Mouse (Mus musculus) ovary, postnatal 10 days (tissue): Measurements from ENCODE around the gene Prkcz.
A peak's percentile ranks its signal among the peaks of the same experiment; 100 is the strongest.

Source experiments
- DNase-seq: peaks from one replicate; pipeline ENCODE4 v3.0.0; 2022; ENCODE audit warnings: low spot score

The Prkcz gene

DNA sequence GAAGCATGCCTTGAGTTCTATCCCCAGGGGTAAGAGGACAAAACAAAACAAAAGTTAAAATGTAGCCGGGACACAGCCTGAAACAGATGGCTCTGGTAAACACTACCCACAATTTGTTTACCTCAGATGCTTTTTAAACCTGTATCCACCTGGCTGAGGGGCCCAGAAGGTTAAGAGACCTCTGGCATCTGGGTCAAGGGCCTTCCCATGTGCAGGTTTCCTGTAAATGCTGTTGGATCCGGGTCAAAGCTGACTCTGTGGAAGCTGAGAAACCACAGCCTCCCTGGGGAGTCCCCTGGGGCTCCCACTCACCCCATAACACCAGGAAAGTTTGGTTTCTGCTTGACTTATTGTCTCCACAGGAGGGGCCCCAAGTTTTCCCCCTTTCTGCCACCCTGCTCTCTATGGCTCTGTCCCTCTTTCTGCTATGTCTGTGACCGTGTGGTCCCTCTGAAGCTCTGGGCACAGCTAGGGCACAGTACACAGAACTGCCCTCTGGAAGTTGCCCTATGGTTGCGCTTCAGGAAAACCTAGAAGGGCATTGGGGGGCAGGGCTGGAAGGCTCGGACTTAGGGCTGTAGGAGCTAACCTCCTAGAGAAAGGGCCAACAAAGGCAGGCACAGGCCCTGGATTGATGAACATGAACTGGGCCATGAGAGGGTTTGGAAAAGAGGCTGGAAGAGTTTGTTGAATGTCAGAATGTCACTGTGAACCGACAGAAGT is 115.2 kb downstream of the Prkcz start:
- DNase-seq: no peak

GRCm38 (mm10) chr4:155243233-155243632 is 117.9 kb downstream of the Prkcz start:
- DNase-seq: no peak

DNA sequence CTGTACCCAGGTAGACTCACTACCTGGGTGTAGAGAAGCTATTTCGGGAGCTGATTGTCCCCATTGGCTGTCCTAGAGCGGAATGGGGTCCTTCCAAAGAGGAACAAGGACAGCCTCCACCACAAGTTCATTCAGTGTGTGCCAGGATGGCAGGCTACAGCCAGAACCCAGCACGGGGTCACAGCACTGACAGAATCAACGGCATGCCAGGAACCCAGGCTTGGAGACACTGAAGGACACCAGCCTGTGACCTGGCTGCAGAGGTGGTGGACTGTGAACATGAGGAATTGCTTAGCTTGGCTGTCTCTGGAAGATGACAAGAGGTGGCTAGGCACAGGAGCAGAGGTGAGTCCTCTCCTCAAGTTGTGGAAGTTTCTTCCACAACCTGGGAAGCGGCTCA is 118.9 kb downstream of the Prkcz start:
- DNase-seq: no peak

DNA sequence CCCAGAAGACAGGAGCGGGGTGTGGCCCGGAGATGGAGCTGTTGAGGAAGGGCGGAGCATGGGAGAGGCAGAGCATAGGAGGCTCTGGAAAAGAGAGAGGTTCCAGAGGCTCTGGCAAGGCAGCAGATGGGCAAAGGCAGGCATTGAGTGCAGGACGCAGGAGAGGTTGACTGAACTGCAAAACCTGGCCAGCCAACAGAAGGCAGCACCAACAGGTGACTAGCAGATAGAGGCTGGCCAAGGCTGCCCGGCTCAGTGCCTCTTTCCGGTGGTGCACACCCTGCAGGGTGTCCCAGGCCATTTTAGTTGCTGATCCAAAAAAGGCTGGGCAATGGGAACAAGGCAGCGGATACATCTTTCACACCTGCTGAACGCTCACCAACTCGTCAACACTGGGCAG is 119.4 kb downstream of the Prkcz start:
- no peak for DNase-seq

GRCm38 (mm10) chr4:155239494-155239893 is 121.7 kb downstream of the Prkcz start:
- no peak for DNase-seq

- no peak for DNase-seq
Measured at GRCm38 (mm10) chr4:155238276-155238675, 122.9 kb downstream of the Prkcz start.

- no peak for DNase-seq
Measured at GRCm38 (mm10) chr4:155236737-155237385, 124.3 kb downstream of the Prkcz start.

DNA sequence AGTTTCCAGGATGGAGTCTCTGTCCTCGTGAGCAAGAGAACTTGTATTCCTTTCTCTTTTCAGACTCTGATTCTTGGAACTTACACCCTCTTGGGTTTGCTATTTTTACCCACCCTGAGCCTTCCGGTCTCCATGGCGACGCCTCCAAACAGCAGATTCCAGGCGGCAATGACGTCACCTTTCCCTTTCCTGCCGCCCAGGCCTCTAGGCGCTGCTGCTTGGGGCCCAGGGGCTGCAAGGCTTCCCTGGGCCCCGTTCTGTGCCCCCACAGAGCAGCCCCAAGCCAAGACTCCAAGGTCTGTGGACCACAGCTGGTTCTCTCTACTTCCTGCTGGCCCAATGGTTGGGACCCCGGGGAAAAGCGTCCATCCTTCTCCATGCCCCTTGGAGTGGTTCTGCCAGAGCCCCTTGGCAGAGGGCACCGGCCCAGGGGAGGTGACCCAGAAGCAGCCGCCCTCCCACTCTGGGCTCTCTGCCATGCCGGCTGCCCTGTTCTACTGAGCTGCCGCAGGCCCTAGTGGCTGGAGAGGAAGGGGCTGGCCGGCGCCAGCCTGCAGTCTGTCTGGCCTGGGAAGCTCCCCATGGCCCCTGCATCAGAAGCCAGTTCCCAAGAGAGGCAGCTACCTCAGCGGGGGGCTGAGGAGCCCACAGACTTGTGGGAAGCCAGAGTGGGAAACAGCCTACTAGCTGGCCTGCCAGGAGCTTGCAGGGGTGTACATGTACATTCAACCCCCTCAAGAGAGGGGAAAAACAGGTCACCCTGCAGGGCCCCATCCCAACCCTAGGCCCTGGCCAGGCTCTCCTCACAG is 125.6 kb downstream of the Prkcz start:
- no peak for DNase-seq

DNA sequence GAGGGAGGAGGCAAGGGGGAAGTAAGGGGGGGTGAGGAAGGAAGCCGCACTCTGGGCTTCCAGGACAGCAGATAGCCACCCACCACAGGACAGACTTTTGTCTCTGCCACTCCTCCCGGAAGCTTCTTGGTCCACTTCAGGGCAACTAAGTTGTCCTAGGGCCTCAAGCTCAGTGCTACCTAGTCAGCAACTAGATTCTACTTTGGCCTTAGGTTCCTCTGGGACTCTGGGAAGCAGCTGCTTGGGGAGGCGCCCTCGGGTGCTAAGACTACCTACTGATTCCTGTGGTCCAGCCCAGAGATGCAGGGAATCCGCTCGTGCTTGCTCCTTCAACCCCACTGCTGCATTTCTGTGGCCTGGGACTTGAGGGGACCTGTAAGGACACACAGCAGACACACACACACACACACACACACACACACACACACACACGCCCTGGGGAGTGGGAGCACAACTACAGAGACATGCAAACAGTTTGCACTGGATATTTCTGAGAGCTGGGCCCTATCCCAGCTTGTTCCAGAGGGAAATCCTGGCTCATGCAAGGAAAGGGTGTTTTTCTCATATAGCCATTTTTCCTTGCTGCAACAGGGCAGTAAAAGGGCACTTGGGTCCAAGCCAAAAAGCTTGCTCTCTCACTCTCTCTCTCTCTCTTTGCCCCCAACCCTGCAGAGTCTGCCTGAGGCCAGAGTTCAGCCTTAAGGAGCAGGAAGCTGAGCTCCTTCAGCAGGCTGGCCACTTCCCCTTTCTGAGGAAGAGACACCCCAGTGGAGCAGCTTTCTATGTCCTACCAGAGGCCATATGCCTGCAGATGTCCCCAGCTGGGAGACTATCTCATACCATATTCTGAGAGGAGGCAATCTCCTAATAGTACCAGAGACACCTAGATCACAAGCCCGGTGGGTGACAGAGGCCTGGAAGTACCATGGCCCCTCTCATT is 126.5 kb downstream of the Prkcz start:
- DNase-seq: no peak

DNA sequence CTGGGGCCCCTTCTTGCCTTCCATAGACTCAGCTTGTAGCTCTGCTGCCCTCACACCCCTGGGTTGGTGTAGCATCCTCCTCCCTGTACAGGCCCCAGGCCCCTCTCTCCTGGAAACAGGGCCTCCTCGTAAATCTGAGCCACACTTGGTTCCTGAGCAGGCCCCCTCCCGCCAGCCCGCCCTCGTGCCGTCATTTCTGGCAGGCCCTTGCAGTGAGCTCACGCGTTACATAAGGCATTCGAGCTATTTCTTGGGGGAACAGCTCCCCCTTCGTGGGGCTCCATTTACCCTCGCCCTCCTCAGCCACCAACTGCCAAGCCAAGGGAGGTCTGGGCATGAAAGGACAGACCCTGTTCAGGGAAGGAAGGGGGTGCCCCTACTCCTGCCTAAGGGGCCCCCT is 127.3 kb downstream of the Prkcz start:
- DNase-seq: no peak

DNA sequence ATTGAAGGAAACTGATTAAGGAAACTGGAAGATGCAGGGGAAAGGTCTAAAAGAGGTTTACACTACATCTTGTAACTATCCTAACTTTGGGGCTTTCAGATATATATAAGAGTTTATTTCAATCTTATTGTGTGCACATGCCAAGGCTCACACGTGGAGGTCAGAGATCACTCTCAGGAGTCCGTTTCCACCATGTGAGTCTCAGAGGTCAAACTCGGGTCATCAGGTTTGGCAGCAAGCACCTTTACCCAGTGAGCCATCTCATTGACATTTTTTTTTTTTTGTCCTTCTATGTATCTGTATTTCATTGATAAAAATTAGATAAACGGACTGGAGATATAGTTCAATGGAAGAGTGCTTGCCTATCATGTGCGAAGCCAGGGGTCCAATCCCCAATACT is 132.7 kb downstream of the Prkcz start:
- no peak for DNase-seq

DNA sequence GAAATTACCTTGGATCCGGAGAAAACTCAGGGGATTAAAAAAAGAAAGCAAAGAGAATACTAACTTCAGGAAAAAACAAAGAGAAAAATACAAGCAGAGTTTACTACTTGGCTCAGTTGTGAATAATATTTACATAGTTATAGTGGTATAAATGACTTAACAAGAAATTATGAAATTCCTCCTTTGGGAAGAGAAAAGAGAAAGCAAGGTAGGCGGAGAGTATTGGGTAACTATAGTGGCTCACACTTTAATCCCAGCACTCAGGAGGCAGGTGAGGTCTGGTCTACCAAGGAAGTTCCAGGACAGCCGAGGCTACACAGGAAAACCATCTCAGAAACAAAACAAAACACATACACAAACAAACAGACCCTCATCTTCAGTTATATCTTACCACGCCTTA is 133.2 kb downstream of the Prkcz start:
- no peak for DNase-seq

- DNase-seq: no peak
Measured at GRCm38 (mm10) chr4:155225918-155226317, 135.2 kb downstream of the Prkcz start.

DNA sequence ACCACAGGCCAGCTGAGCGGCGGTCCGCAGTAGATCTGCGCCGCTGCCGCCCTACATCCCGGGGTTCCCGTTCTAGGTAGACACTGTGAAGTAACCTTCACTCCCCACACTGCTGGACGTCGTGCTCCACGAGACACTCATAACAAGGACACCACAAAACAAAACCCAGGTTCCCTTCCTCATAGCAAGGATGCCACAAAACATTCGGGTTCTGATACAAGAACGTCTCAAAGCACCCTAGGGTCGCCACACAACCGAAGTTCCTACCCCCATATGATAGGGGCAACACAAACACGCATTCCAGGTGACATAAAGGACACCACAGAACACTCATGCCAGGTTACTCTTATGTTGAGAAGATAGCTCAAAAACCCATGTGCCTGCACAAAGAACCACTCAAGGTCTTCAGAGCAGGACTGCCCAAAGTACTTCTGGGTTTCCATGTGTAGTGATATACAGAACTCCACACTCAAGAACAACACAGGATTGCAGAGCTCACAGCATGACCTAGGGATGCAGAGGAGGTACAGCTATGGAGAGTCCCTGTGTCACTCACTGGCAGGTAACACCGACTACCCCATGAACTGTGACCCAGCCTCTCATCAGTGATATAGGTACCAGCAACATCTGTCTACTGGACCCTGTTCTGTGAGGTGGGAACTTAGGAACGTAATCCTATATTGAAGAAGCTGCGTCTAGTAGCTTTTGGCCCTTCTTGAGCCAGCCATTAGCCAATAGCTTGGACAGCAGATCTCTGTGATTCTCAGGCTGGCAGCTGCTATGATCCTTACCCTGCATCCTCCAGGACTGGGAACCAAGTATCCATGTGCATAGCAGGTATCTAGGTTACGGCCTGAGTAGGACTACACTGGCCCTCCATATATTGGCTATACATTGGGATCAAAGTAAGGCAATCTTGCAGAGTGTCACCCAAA is 137.3 kb downstream of the Prkcz start:
- no peak for DNase-seq

DNA sequence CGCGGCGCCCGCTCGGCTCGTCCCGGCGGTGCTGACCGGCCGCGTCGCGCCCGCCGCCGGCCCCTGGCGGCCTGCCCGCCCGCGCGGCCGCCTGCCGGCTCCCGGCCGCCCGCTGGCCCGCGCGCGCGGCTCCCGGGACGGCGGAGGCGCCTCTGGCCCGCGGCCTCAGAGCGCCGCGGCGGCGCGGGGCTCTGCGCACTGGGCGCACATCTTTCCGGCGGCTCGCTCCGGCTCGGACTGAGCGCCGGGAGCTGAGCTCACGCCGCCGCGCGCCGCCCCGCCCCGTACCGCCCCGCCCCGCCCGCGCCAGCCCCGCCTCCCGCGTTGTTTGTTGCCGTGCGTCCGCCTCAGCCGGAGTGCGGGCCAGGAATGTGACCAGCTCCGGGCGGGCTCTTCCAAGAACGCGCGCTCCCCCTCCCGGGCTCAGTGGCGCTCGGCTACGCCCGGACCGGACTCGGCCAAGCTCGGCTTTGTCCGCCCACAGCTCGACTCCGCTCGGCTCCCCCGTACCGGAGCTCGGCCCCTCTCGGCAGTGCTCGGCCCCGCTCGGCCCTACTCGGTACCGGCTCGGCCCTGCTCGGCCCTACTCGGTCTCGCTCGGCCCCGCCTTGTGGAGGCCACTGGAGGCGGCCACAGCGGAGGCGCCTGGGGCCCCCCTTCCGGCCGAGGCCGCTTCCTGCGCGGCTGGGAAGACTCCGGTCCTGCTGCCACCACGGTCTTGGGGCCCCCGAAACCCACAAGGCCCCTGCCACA is 138.1 kb downstream of the Prkcz start:
- DNase-seq: peak; percentile 100

DNA sequence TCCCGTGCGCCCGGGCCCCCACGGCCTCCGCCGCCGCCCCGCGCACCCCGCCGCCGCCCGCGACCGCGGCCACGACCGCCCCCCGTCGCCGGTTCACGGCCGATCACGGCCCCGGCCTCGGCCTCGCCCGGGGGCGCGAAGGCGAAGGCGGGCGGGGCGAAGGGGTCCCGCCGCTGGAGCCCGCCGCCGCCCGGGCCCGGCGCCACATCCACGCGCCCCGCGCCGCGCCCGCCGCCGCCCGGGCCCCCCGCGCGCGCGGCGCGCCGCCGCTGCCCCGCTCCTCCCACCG is 138.7 kb downstream of the Prkcz start, which contains the start of gene Ski:
Gene Ski, minus strand, starts transcription at position 41 of the 289 bp plus-strand sequence.
- no peak for DNase-seq

- DNase-seq: peak; percentile 63
Measured at GRCm38 (mm10) chr4:155221599-155222551, 139.3 kb downstream of the Prkcz start.

DNA sequence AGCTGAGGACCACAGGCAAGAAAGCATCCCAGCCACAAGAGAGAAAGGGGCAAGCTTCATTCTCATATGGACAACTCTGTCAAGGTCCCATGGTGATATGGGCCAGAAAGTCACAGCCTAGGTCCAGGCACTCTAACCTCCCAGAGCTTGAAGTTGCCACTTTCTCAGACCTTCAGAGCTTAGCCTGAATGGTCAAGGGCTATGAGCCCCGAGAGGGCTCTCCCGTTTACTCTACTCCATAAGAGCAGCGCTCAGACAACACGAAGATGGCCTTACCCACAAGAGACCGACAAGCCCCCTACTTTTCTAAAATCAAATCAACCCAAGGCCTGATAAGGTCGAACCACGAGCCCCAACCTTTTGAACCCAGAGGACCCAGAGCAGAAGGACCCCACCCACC is 140.1 kb downstream of the Prkcz start:
- DNase-seq: no peak
